Mouse (Mus musculus) cerebellum, adult 8-10 months (tissue): ENCODE results near the gene Qprt.

Source experiments
- DNase-seq: peaks from one replicate; pipeline ENCODE4 v3.0.0; 2022

The Qprt gene

DNA sequence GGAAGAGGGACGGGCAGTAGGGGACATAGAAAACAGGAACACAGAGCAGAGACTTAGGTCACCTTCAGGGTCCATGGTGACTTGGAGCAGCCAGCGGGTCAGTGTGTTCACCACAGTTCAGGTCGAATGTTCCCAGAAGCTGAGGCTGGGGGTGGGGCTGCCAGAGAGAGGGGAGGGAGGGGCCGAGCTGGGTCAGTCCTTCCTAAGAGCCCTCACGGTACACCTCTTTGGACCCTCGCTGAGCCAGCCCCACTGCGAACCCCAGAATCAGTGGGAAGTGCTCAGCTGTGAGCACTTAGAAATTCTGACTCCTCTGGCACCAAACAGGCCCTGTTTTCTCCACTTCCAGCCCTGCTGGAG, at the start of gene Qprt:
Gene Qprt, minus strand, starts transcription at position 316 of the 360 bp plus-strand sequence.
- DNase-seq: no peak

DNA sequence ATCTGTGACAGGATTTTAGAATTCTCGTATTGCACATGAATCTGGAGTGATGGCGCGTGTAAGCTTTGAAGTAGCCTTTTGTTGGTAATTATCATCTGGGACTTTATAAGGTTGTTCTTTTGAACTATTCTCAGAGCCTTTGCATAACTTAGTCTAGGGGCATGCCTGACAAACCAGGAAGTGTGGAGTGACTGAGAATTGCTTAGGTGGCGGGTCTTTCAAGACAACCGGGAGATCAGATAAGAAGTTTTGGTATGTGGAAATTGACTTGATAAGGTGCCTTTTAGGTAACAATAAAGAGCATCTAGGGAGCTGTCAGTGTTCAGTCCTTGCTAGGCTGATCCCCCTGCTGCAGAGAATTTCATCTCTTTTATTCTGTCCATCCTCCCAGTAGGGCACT, 44.5 kb upstream of the Qprt start:
- DNase-seq: no peak

- no peak for DNase-seq
Measured at GRCm38 (mm10) chr7:127165607-127166493, 43.8 kb upstream of the Qprt start.

GRCm38 (mm10) chr7:127164002-127164401, 42.0 kb upstream of the Qprt start:
- no peak for DNase-seq

DNA sequence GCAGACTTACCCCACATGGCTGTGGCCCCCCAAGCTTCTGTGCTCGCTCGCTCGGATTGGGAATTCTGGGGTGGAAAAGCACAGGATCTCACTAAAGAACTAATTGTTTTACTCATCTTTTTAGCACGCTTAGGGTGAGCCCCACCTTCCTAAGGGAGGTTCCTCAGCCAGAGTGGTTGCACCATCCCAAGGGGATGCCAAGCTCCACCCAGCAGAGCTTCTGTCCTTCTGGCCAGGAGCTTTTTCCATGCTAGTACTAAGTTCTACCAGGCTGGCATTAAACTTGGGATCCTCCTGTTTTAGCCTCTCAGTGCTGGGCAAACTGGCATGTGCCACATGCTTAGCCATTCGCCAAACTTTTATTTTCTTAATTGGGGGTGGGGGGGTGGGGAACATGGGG, 40.5 kb upstream of the Qprt start:
- DNase-seq: no peak

DNA sequence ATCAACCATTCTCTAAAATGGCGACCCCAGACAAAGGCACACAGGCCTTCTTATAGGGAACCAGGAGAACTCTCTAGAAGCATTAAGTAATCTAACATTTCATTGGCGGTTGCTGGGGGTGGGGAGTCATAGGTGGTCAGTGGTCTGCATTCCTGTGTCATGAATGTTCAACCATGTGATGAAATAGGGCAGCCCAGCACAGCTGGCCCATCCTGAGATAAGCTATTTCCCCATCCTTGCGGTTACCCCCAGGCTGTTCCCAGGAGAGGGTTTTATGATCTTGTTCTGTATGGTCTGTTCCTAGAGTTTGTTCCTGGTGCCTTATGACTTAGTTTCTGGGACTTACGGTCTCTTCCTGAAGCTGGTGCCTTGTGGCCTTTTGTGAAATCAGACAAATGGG, 35.5 kb upstream of the Qprt start:
- DNase-seq: no peak

DNA sequence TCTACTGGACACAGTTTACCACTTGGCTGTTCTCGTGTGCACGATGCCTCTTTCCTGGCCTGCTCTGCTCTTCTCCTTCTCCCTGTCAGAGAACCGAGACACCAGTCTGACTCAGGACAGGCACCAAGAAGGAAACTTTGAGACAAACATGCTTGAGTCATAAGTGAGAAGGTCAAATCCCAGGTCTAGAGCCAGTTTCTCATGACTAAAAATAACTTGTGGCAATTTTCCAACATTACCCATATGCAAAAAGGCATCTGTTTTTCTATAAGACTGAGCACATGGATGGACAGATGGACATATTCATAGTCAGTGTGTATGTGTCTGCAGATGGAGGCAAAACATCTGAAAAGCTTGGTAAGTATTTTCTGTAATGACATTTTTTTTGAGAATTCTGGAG, 31.5 kb upstream of the Qprt start:
- DNase-seq: no peak

GRCm38 (mm10) chr7:127152464-127152863, 30.4 kb upstream of the Qprt start:
- no peak for DNase-seq

- DNase-seq: no peak
Measured at GRCm38 (mm10) chr7:127147901-127148300, 25.9 kb upstream of the Qprt start.

GRCm38 (mm10) chr7:127146267-127146603, 24.2 kb upstream of the Qprt start:
- no peak for DNase-seq

- DNase-seq: no peak
Measured at GRCm38 (mm10) chr7:127145387-127146266, 23.6 kb upstream of the Qprt start.

DNA sequence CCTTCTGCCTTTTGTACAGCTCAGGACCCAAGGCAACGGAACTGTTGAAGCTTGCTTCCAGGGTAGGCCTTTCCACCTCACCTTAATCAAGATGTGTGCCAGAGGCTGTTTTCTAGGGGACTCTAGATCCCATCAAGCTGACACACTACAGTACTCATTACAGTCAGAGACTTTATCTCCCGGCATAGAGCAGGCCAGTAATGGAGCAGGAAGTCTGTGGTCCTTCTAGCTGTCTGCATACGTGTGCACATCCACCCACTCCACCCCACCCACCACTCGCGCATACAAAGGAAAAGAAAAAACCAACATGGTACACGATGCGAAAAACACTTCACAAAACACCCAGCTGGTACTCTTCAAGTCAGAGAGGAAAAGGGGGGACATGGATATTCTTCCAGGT, 22.4 kb upstream of the Qprt start:
- no peak for DNase-seq

DNA sequence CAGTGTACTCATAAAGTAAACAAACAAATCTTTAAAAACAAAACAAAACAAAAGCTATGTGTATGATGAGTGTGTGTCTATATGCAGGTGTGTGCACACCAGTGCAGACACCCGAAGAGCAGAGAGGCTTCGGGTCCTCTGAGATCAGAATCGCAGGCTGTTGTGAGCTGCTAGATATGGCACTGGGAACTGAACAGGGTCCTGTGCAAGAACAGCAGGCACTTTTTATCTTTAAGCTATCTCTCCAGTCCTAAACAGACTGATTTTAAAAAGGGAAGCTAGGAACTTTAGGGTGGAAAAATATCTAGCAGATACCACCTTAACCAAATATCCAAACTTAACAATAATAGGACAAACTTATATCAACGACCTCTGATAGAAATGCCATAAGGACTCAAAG, 20.6 kb upstream of the Qprt start:
- no peak for DNase-seq

- DNase-seq: no peak
Measured at GRCm38 (mm10) chr7:127142214-127142613, 20.2 kb upstream of the Qprt start.

DNA sequence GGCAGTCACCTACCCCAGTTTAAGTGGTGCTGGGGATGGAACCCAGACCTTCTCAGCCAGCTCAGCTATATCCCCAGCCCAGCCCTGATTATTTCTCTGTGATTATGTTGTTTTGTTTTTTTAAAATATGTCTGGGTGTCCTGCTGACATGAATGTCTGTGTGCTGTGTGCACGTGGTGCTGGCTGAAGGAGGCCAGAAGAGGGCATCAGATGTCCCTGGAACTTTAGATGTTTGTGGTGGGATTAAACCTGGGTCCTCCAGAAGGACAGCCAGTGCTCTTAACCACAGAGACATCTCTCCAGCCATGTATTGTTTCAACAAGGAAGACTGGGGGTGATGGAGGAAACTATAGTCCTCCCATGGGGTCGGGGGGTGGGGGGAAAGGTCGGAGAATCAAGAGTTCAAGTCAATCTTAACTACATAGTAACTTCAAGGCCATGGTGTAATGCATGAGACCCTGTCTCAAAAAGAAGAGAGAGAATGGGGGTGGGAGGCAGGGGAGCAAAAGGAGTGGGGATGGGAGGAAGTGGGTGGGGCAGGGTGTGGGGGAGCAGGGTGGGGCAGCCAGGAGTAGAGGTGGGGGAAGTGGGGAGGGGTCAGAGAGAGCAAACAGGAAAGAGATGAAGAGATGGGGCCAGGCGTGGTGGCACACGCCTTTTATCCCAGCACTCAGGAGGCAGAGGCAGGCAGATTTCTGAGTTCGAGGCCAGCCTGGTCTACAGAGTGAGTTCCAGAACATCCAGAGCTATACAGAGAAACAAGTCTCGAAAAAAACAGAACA, 18.8 kb upstream of the Qprt start:
- DNase-seq: no peak

- DNase-seq: no peak
Measured at GRCm38 (mm10) chr7:127139562-127139961, 17.5 kb upstream of the Qprt start.

- no peak for DNase-seq
Measured at GRCm38 (mm10) chr7:127139100-127139499, 17.1 kb upstream of the Qprt start.

GRCm38 (mm10) chr7:127137262-127138017, 15.4 kb upstream of the Qprt start, which contains the start of gene Spn:
Gene Spn (minus strand): TSS chr7:127137823.
- DNase-seq: no peak

GRCm38 (mm10) chr7:127136181-127137071, 14.4 kb upstream of the Qprt start:
- DNase-seq: no peak

DNA sequence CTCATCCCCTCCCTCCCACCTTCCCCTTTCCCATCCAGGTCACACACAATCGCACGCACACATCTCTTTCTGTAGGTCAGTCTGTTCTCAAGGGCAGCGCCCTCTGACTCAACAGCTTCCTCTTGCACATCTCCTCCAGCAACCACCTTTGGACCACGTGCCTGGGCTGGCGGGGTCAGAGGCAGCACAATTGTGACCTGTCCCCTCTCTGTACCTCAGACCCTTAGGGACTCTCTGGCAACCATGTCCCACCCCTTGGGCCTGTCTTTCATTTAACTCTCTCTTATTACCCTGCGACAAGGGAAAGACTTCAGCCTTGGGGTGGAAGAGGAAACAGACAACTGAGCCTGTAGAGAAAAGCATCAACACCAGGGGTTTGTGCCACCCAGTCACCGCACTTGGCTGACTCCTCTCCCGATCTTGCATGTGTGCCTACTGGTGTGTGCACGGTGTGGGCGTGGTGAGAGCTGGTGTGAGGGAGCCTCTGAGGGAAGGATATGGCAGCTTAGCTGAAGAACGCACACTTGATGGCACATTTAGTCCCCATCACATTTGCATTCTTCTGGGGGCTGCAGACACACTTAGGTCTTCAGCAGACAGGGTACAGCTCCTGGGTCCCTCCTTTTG, 12.9 kb upstream of the Qprt start:
- no peak for DNase-seq

- DNase-seq: no peak
Measured at GRCm38 (mm10) chr7:127133125-127133524, 11.1 kb upstream of the Qprt start.
